In genomic region chr16:29844706-29845596, GRCm38 (mm10) we compare ENCODE assay signal across 9 mouse cellular contexts.
DNase-seq lines count a peak whose midpoint lies in the region; ATAC-seq lines count a peak whose summit lies in the region.
"Had no signal": no experiment of that assay in that cellular context is flagged by ENCODE, and none has a peak within 500 bp of the region (broad histone marks: within the 10 kb centered on the region; RNA-seq: fewer than 3 reads in every experiment).

No protein-coding gene starts in this region.

- no peak overlapping the region for H3K27ac ChIP-seq in heart, embryonic 16.5 days (ENCODE audit: low read length)
- 0 out of 2 replicates have a peak overlapping the region, but pooled peaks have one; percentile 15 for H3K27ac ChIP-seq in stomach, embryonic 14.5 days (ENCODE audit: low read length)
- H3K27ac ChIP-seq: hindbrain, embryonic 12.5 days had no signal

- no peaks in the 10 kb centered on the region for H3K9me3 ChIP-seq in heart, embryonic 16.5 days (replicated peaks; ENCODE audit: control insufficient read depth, low read length)
- H3K9me3 ChIP-seq in stomach, embryonic 14.5 days (ENCODE audit: control insufficient read depth, low read depth, low read length) = no peaks in the 10 kb centered on the region
- H3K9me3 ChIP-seq: hindbrain, embryonic 12.5 days had no signal

- no peak for DNase-seq in heart, postnatal 25 days (ENCODE audit: low spot score)
- peak; percentile 52 for DNase-seq in ES-CJ7 (ENCODE audit: low read depth, low spot score)
- DNase-seq in spleen, adult 18-20 months = no peak
- no peak for DNase-seq in left cerebral cortex, postnatal 14 days (ENCODE audit: low spot score in 2 of 2)
- DNase-seq in left cerebral cortex, postnatal 10 days (ENCODE audit: extremely low spot score in 1 of 2, low spot score in 2 of 2) = no peak

- H3K4me2 ChIP-seq in heart, embryonic 16.5 days (ENCODE audit: low read depth, low read length) = no peak overlapping the region
- H3K4me2 ChIP-seq in stomach, embryonic 14.5 days (replicated peaks; ENCODE audit: low read depth, low read length) = no peak overlapping the region
- H3K4me2 ChIP-seq: hindbrain, embryonic 12.5 days had no signal

- H3K4me3 ChIP-seq in heart, embryonic 16.5 days (ENCODE audit: low read length) = no peak overlapping the region
- H3K4me3 ChIP-seq in stomach, embryonic 14.5 days (ENCODE audit: low read depth, low read length) = no peak overlapping the region
- H3K4me3 ChIP-seq: hindbrain, embryonic 12.5 days had no signal

- H3K4me1 ChIP-seq in heart, embryonic 16.5 days (ENCODE audit: control insufficient read depth, insufficient read depth, low read length) = peaks cover 11% of the 10 kb centered on the region
- H3K4me1 ChIP-seq in stomach, embryonic 14.5 days (ENCODE audit: control insufficient read depth, insufficient read depth, low read length) = peaks cover 7% of the 10 kb centered on the region

- ATAC-seq in heart, embryonic 16.5 days (replicated peaks; ENCODE audit: extremely low read depth, insufficient read depth, low FRiP score) = peak; percentile 53
- 0 out of 2 replicates have a peak, but pooled peaks have one; percentile 23 for ATAC-seq in erythroid progenitor cell, adult 5-6 weeks (replicated peaks; ENCODE audit: low FRiP score, poor library complexity, severe bottlenecking)
- peak; percentile 20; the same call in 1 of the 2 replicates for ATAC-seq in stomach, embryonic 14.5 days (ENCODE audit: insufficient number of reproducible peaks, insufficient read depth, low FRiP score, low read depth)

- no peak overlapping the region for H3K9ac ChIP-seq in heart, embryonic 16.5 days (ENCODE audit: low read length)
- no peak overlapping the region for H3K9ac ChIP-seq in stomach, embryonic 14.5 days (replicated peaks; ENCODE audit: low read depth, low read length)
- H3K9ac ChIP-seq: hindbrain, embryonic 12.5 days had no signal

- intact Hi-C loops in heart, postnatal 25 days (cut with DNase I) = no loop called here
- intact Hi-C loops in left cerebral cortex, postnatal 14 days (cut with DNase I) = loop anchor here (10.0 kb wide), 1 partner anchor 100 kb away; no protein-coding TSS in a partner anchor
- intact Hi-C loops in left cerebral cortex, postnatal 10 days (cut with DNase I) = no loop called here

- 0 out of 2 replicates have a peak, but pooled peaks cover 2% of the 10 kb centered on the region for H3K27me3 ChIP-seq in heart, embryonic 16.5 days (ENCODE audit: control insufficient read depth, insufficient read depth, low read length)
- no peaks in the 10 kb centered on the region for H3K27me3 ChIP-seq in stomach, embryonic 14.5 days (ENCODE audit: control insufficient read depth, insufficient read depth, low read length)

- 39% methylated on average over 12 of the region's 12 CpGs for WGBS in heart, embryonic 16.5 days
- 30% methylated on average over 11 of the region's 12 CpGs for WGBS in stomach, embryonic 14.5 days

- H3K36me3 ChIP-seq in heart, embryonic 16.5 days (ENCODE audit: control insufficient read depth, insufficient read depth) = no peaks in the 10 kb centered on the region
- H3K36me3 ChIP-seq in stomach, embryonic 14.5 days (ENCODE audit: control insufficient read depth, insufficient read depth, low read length) = no peaks in the 10 kb centered on the region
- H3K36me3 ChIP-seq: hindbrain, embryonic 12.5 days had no signal
